Mouse (Mus musculus) ES-E14 (cell line): ENCODE results near the gene Clec16a. TPM values are rescaled to one million over a fixed set of nuclear protein-coding genes. Genes with fewer than 3 reads are reported as not detected.

Experiments
- DNase-seq: peaks from one replicate; pipeline ENCODE4 v3.0.0-alpha.2; 2013; ENCODE audit warnings: low read depth, low spot score
- H3K27ac ChIP-seq: 2 replicates; pipeline ENCODE4 v1.5.1; 2012; ENCODE audit warnings: low read depth, mild to moderate bottlenecking, low read length, moderate library complexity, mixed read lengths; ENCODE audit not compliant: poor library complexity, insufficient read depth, severe bottlenecking
- H3K36me3 ChIP-seq: 2 replicates; pipeline ENCODE4 v1.6.1; 2012; ENCODE audit warnings: mild to moderate bottlenecking, low read length, moderate library complexity, mixed read lengths; ENCODE audit not compliant: control insufficient read depth, poor library complexity, insufficient read depth, severe bottlenecking
- H3K4me1 ChIP-seq, 2 experiments: fragments of 150-350 bp in 1 of 2; sonication (generic) in 1 of 2; 2 replicates each; pipeline ENCODE4 v1.6.1; 2012; ENCODE audit warnings: low read length in 2 of 2, mild to moderate bottlenecking in 1 of 2, mixed read lengths in 1 of 2; ENCODE audit not compliant: control insufficient read depth in 2 of 2, insufficient read depth in 2 of 2, poor library complexity in 1 of 2
- H3K4me3 ChIP-seq, 2 experiments: fragments of 150-350 bp in 1 of 2; sonication (generic) in 1 of 2; 2 replicates each; pipeline ENCODE4 v1.5.1; 2012; ENCODE audit warnings: low read length in 2 of 2, low read depth in 1 of 2, mild to moderate bottlenecking in 1 of 2, mixed read lengths in 1 of 2; ENCODE audit not compliant: insufficient read depth in 1 of 2, poor library complexity in 1 of 2, severe bottlenecking in 1 of 2
- H3K9ac ChIP-seq: 2 replicates; pipeline ENCODE4 v1.6.1; 2012; ENCODE audit warnings: low read depth, mild to moderate bottlenecking, low read length, mixed read lengths; ENCODE audit not compliant: poor library complexity, insufficient read depth, severe bottlenecking
- H3K9me3 ChIP-seq: fragments of 150-350 bp; sonication (generic); 2 replicates; pipeline ENCODE4 v1.6.1; 2012; ENCODE audit warnings: low read depth, mild to moderate bottlenecking, low read length; ENCODE audit not compliant: control insufficient read depth, insufficient read depth
- CHD2 ChIP-seq: IDR thresholded peaks from 2 replicates; pipeline ENCODE4 v1.6.1; 2014; ENCODE audit warnings: mild to moderate bottlenecking, low read depth, low read length, inconsistent platforms
- HCFC1 ChIP-seq: IDR thresholded peaks from 2 replicates; pipeline ENCODE4 v1.6.1; 2012; ENCODE audit warnings: low read length, inconsistent platforms, borderline replicate concordance; ENCODE audit not compliant: insufficient read depth
- MAFK ChIP-seq: IDR thresholded peaks from 2 replicates; pipeline ENCODE4 v1.6.1; 2014; ENCODE audit warnings: mild to moderate bottlenecking, low read depth, low read length, inconsistent platforms; ENCODE audit not compliant: insufficient read depth
- ZC3H11A ChIP-seq: IDR thresholded peaks from 2 replicates; pipeline ENCODE4 v1.6.1; 2012; ENCODE audit warnings: low read depth, mild to moderate bottlenecking, inconsistent platforms, low read length, borderline replicate concordance
- ZNF384 ChIP-seq: IDR thresholded peaks from 2 replicates; pipeline ENCODE4 v1.6.1; 2012; ENCODE audit warnings: low read depth, low read length, inconsistent platforms
- in situ Hi-C, 2 experiments: fragments of 600-800 bp; cut with MboI; formaldehyde crosslinking; loops; one replicate each; pipeline ENCODE4 v1.15.1; 2025; ENCODE audit warnings: low sequenced_read_pairs in 2 of 2, inconsistent platforms in 1 of 2; ENCODE audit not compliant: unreplicated experiment in 2 of 2
- total RNA-seq: library from RNA; depleted of rRNA; stranded (reverse); fragments of 300-350 nt; gene quantifications from 2 replicates; pipeline ENCODE4 v1.2.3, GENCODE M21; 2012

The Clec16a gene
- total RNA-seq, 1 experiment = 14.6 TPM

GRCm38 (mm10) chr16:10682521-10682920 lies 137.4 kb downstream of the Clec16a start:
- Histone ChIP-seq H3K27ac (no peak overlapping the region), H3K4me1 (no peaks in the 10 kb centered on the region), H3K4me3 (no peak overlapping the region), H3K36me3 (no peaks in the 10 kb centered on the region), H3K9ac (no peak overlapping the region), H3K9me3 (no peaks in the 10 kb centered on the region)
- in situ Hi-C loops = no loop called here
- DNase-seq = no peak
- TF ChIP-seq HCFC1 (no peak), ZC3H11A (no peak), MAFK (no peak), ZNF384 (no peak)

- no peaks in the 10 kb centered on the region for H3K9me3 ChIP-seq
- H3K9ac ChIP-seq = no peak overlapping the region
- no peaks in the 10 kb centered on the region for H3K4me1 ChIP-seq
- in situ Hi-C loops = no loop called here
- H3K27ac ChIP-seq = no peak overlapping the region
- H3K4me3 ChIP-seq = no peak overlapping the region
- H3K36me3 ChIP-seq = no peaks in the 10 kb centered on the region
- TF ChIP-seq ZNF384 (no peak), HCFC1 (no peak), CHD2 (no peak), ZC3H11A (no peak), MAFK (no peak)
- DNase-seq = no peak
Measured at GRCm38 (mm10) chr16:10683193-10684000, 138.3 kb downstream of the Clec16a start.

GRCm38 (mm10) chr16:10689748-10690318 lies 144.7 kb downstream of the Clec16a start:
- TF ChIP-seq CHD2 (no peak), MAFK (no peak), ZNF384 (no peak), ZC3H11A (no peak), HCFC1 (no peak)
- Histone ChIP-seq H3K4me1 (no peaks in the 10 kb centered on the region), H3K27ac (no peak overlapping the region), H3K9ac (no peak overlapping the region), H3K36me3 (no peaks in the 10 kb centered on the region), H3K4me3 (no peak overlapping the region), H3K9me3 (no peaks in the 10 kb centered on the region)
- DNase-seq = no peak
- in situ Hi-C loops = no loop called here

GRCm38 (mm10) chr16:10690442-10690841 lies 145.3 kb downstream of the Clec16a start:
- Histone ChIP-seq H3K36me3 (no peaks in the 10 kb centered on the region), H3K9ac (no peak overlapping the region), H3K4me1 (no peaks in the 10 kb centered on the region), H3K27ac (no peak overlapping the region), H3K4me3 (no peak overlapping the region), H3K9me3 (no peaks in the 10 kb centered on the region)
- no peak for DNase-seq
- no peak for TF ChIP-seq CHD2
- TF ChIP-seq MAFK = no peak
- TF ChIP-seq HCFC1 = no peak
- TF ChIP-seq ZC3H11A = no peak
- no peak for TF ChIP-seq ZNF384
- in situ Hi-C loops = no loop called here

- DNase-seq = no peak
- no peaks in the 10 kb centered on the region for H3K4me1 ChIP-seq
- no peak overlapping the region for H3K27ac ChIP-seq
- H3K4me3 ChIP-seq = no peak overlapping the region
- H3K9ac ChIP-seq = no peak overlapping the region
- H3K9me3 ChIP-seq = no peaks in the 10 kb centered on the region
- H3K36me3 ChIP-seq = no peaks in the 10 kb centered on the region
- in situ Hi-C loops = no loop called here
- TF ChIP-seq MAFK (no peak), ZNF384 (no peak), HCFC1 (no peak), ZC3H11A (no peak), CHD2 (no peak)
Measured at GRCm38 (mm10) chr16:10691705-10692104, 146.6 kb downstream of the Clec16a start.
